Mouse (Mus musculus) heart, postnatal 0 days (tissue): ENCODE measurements at regions not wholly inside any gene's neighbourhood (a gene's known extent, or its start where the extent isn't known, plus 50 kb on each side); places are given as distances from the start of the nearest gene placed in this dataset.

Experiments used
- CTCF ChIP-seq: IDR thresholded peaks from 2 replicates; pipeline ENCODE4 v1.5.1; 2016; ENCODE audit warnings: antibody characterized with exemption, control low read depth, low read depth
- EP300 ChIP-seq: IDR thresholded peaks from 2 replicates; pipeline ENCODE4 v1.6.1; 2016; ENCODE audit warnings: antibody characterized with exemption, low read depth

- TF ChIP-seq EP300 (no peak), CTCF (no peak)
These were observed 77.8 kb upstream of the Bmp2 start for GRCm38 (mm10) chr2:133474174-133474573.
